In genomic region chr16:44434931-44435330, GRCm38 (mm10) we compare ENCODE assay signal across 10 mouse cellular contexts. TPM values are rescaled to one million over a fixed set of nuclear protein-coding genes. Genes with fewer than 3 reads are reported as not detected.
"Had no signal": no experiment of that assay in that cellular context is flagged by ENCODE, and none has a peak within 500 bp of the region (broad histone marks: within the 10 kb centered on the region; RNA-seq: fewer than 3 reads in every experiment).

No protein-coding gene starts in this region.

- DNase-seq: liver, postnatal 0 days; lung, adult 2 months; lung, postnatal 14 days; lung, postnatal 36 days; right cerebral cortex, postnatal 14 days; thymus, adult 2 months; thymus, postnatal 25 days; thymus, postnatal 4 days had no signal

RNA-seq across cellular contexts. Expression of gene Cfap44, which starts 40.3 kb away (rescaled TPM):
- total RNA-seq: megakaryocyte progenitor cell, adult 5-6 weeks; neutrophil, adult 5-6 weeks had no signal
